Mouse (Mus musculus) hindbrain, embryonic 12.5 days (tissue): ENCODE measurements at regions not wholly inside any gene's neighbourhood (a gene's known extent, or its start where the extent isn't known, plus 50 kb on each side); places are given as distances from the start of the nearest gene placed in this dataset.

Experiments used
- ATAC-seq: fragments of 200-750 bp; cut with Nextera tagmentation; 2 replicates; pipeline ENCODE4 v1.8.0; 2017; ENCODE audit warnings: moderate TSS enrichment; ENCODE audit not compliant: low FRiP score
- H3K27ac ChIP-seq: fragments of 300-500 bp; sonication (generic); 2 replicates; pipeline ENCODE4 v1.5.1; 2016; ENCODE audit warnings: mild to moderate bottlenecking
- H3K27me3 ChIP-seq: fragments of 300-500 bp; sonication (generic); 2 replicates; pipeline ENCODE4 v1.6.1; 2016; ENCODE audit warnings: mild to moderate bottlenecking
- H3K36me3 ChIP-seq: fragments of 300-500 bp; sonication (generic); 2 replicates; pipeline ENCODE4 v1.6.1; 2016; ENCODE audit warnings: mild to moderate bottlenecking
- H3K4me1 ChIP-seq: fragments of 300-500 bp; sonication (generic); 2 replicates; pipeline ENCODE4 v1.6.1; 2016
- H3K4me2 ChIP-seq: fragments of 300-500 bp; sonication (generic); replicated peaks from 2 replicates; pipeline ENCODE4 v1.6.1; 2016; ENCODE audit warnings: mild to moderate bottlenecking
- H3K4me3 ChIP-seq: fragments of 300-500 bp; sonication (generic); 2 replicates; pipeline ENCODE4 v1.5.1; 2016; ENCODE audit warnings: mild to moderate bottlenecking
- H3K9ac ChIP-seq: fragments of 300-500 bp; sonication (generic); 2 replicates; pipeline ENCODE4 v1.6.1; 2016; ENCODE audit warnings: mild to moderate bottlenecking, moderate library complexity
- H3K9me3 ChIP-seq: fragments of 300-500 bp; sonication (generic); replicated peaks from 2 replicates; pipeline ENCODE4 v1.6.1; 2016; ENCODE audit warnings: mild to moderate bottlenecking
- WGBS: fragments of 180-500 bp; shearing (Covaris S2); methylation state at CpG from one replicate; pipeline ENCODE4 v1.1.7; 2016; 5-methylcytosine and 5-hydroxymethylcytosine counted together

DNA sequence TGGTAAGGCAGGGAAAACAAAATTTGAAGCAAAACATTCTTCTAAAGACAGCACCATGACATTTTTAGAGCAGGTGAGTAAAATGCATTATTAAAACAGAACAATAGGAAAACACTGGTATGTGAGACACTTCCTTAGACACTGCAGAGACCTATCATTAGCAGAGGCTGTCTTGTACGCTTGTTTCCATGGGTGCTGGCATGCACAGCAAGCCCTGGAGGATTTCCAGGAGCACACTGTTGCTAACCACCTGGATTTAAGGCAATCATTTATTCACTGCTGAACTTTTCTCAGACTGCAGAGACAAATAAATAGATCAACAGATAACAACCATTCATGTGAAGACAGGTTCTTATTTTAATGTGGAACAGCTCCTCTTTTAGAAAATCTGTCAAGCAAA lies 127.7 kb downstream of the Pros1 start:
- H3K4me2 ChIP-seq: no peak overlapping the region
- no peaks in the 10 kb centered on the region for H3K36me3 ChIP-seq
- H3K27ac ChIP-seq: no peak overlapping the region
- H3K9me3 ChIP-seq: no peaks in the 10 kb centered on the region
- WGBS: 65% methylated on average over 1 of the region's 1 CpGs
- no peak overlapping the region for H3K4me3 ChIP-seq
- H3K27me3 ChIP-seq: no peaks in the 10 kb centered on the region
- H3K9ac ChIP-seq: no peak overlapping the region
- no peaks in the 10 kb centered on the region for H3K4me1 ChIP-seq
- no peak for ATAC-seq

GRCm38 (mm10) chr16:62982558-62982957 lies 128.5 kb downstream of the Pros1 start:
- 82% methylated on average over 4 of the region's 4 CpGs for WGBS
- no peaks in the 10 kb centered on the region for H3K4me1 ChIP-seq
- H3K9ac ChIP-seq: no peak overlapping the region
- no peak overlapping the region for H3K4me2 ChIP-seq
- no peak for ATAC-seq
- H3K27me3 ChIP-seq: no peaks in the 10 kb centered on the region
- H3K27ac ChIP-seq: no peak overlapping the region
- H3K9me3 ChIP-seq: no peaks in the 10 kb centered on the region
- H3K36me3 ChIP-seq: no peaks in the 10 kb centered on the region
- H3K4me3 ChIP-seq: no peak overlapping the region

GRCm38 (mm10) chr16:62995555-62995954 lies 141.4 kb downstream of the Pros1 start:
- Histone ChIP-seq H3K4me3 (no peak overlapping the region), H3K27ac (no peak overlapping the region), H3K9me3 (no peaks in the 10 kb centered on the region), H3K9ac (no peak overlapping the region), H3K4me2 (no peak overlapping the region), H3K36me3 (no peaks in the 10 kb centered on the region), H3K27me3 (no peaks in the 10 kb centered on the region), H3K4me1 (no peaks in the 10 kb centered on the region)
- WGBS: 74% methylated on average over 3 of the region's 3 CpGs
- no peak for ATAC-seq

DNA sequence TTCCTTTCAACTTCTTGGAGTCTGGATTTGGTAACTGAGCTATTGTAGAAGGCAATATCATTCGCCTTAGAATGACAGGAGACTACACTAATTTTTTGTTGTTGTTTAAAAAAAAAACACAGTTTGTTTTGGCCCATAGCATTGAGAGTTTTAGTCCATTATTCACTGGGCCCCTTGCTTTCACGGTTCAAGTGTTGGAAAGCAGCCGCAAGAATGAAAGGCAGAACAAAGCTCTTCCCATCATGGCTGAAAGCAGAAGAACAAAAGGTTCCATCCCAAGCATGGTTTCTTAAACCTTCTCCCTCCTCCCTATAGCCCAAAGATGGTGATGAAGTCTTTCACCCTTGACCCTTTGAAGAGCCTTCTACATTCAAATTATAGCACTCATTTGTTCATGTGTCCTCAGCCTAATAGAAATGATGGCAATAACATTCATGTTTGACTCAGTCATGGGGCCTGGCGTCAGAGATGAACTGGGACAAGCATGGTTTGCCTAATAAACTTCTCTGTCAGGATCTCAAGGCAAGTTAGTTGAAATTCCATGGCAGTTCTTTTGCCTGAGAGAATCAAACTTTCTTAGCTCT lies 157.1 kb downstream of the Pros1 start:
- Histone ChIP-seq H3K4me2 (no peak overlapping the region), H3K4me3 (no peak overlapping the region), H3K9ac (no peak overlapping the region), H3K36me3 (no peaks in the 10 kb centered on the region), H3K27ac (no peak overlapping the region), H3K27me3 (no peaks in the 10 kb centered on the region), H3K9me3 (no peaks in the 10 kb centered on the region), H3K4me1 (no peaks in the 10 kb centered on the region)
- 35% methylated on average over 4 of the region's 4 CpGs for WGBS
- no peak for ATAC-seq

- Histone ChIP-seq H3K36me3 (no peaks in the 10 kb centered on the region), H3K4me3 (no peak overlapping the region), H3K4me1 (no peaks in the 10 kb centered on the region), H3K27me3 (no peaks in the 10 kb centered on the region), H3K9me3 (no peaks in the 10 kb centered on the region), H3K27ac (no peak overlapping the region), H3K4me2 (no peak overlapping the region), H3K9ac (no peak overlapping the region)
- 42% methylated on average over 7 of the region's 7 CpGs for WGBS
- no peak for ATAC-seq
These were observed 160.3 kb downstream of the Pros1 start for GRCm38 (mm10) chr16:63014453-63014852.

DNA sequence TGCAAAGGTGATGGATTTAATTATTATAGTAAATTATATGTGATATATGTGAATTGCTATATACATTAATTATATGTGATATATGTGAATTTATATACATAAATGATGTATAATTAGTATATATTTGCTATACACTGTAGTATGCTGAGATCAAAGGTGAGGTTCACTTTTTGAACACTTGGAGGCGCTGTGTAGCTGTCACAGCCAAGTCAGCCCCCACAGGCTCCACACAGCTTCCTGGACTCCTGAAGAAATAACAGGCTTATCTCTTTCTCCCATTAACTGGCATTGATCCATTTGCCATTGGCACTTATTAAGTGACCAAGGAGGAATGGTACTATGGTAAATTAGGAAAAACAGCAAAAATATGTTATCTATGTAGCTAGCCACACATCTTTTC lies 162.0 kb downstream of the Pros1 start:
- WGBS: 29% methylated on average over 1 of the region's 1 CpGs
- ATAC-seq: peak; percentile 73; the same call in 1 of the 2 replicates

GRCm38 (mm10) chr16:63016658-63017057 lies 162.6 kb downstream of the Pros1 start:
- no peak overlapping the region for H3K27ac ChIP-seq
- no peaks in the 10 kb centered on the region for H3K36me3 ChIP-seq
- no peaks in the 10 kb centered on the region for H3K4me1 ChIP-seq
- WGBS: 56% methylated on average over 2 of the region's 2 CpGs
- no peaks in the 10 kb centered on the region for H3K9me3 ChIP-seq
- H3K9ac ChIP-seq: no peak overlapping the region
- H3K4me3 ChIP-seq: no peak overlapping the region
- no peak overlapping the region for H3K4me2 ChIP-seq
- ATAC-seq: 0 out of 2 replicates have a peak, but pooled peaks have one; percentile 35
- H3K27me3 ChIP-seq: no peaks in the 10 kb centered on the region

More for the DNA sequence above, 162.0 kb downstream of the Pros1 start:
- Histone ChIP-seq H3K27me3 (no peaks in the 10 kb centered on the region), H3K9me3 (no peaks in the 10 kb centered on the region), H3K4me2 (no peak overlapping the region), H3K4me3 (no peak overlapping the region), H3K36me3 (no peaks in the 10 kb centered on the region), H3K9ac (no peak overlapping the region), H3K27ac (no peak overlapping the region), H3K4me1 (no peaks in the 10 kb centered on the region)

DNA sequence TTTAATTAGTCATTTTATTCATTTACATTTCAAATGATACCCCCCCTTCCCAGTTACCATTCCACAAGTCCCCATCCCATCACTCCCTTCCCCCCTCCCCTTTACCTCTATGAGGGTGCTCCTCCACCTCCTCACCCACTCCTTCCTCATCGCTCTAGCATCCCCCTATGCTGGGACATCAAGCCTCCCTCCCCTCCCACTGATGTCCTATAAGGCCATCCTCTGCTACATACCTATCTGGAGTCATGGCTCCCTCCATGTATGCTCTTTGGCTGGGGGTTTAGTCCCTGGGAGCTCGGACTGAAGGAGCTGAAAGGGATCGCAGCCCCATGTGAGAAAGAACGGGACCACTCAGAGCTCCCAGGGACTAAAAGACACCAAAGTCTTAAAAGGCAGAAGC lies 176.3 kb downstream of the Pros1 start:
- Histone ChIP-seq H3K4me1 (peaks cover 13% of the 10 kb centered on the region), H3K4me3 (no peak overlapping the region), H3K27ac (peak overlapping the region; percentile 35; the same call in 1 of the 2 replicates), H3K36me3 (no peaks in the 10 kb centered on the region), H3K27me3 (no peaks in the 10 kb centered on the region), H3K4me2 (no peak overlapping the region), H3K9me3 (no peaks in the 10 kb centered on the region), H3K9ac (no peak overlapping the region)
- 75% methylated on average over 4 of the region's 4 CpGs for WGBS
- ATAC-seq: 0 out of 2 replicates have a peak, but pooled peaks have one; percentile 35

DNA sequence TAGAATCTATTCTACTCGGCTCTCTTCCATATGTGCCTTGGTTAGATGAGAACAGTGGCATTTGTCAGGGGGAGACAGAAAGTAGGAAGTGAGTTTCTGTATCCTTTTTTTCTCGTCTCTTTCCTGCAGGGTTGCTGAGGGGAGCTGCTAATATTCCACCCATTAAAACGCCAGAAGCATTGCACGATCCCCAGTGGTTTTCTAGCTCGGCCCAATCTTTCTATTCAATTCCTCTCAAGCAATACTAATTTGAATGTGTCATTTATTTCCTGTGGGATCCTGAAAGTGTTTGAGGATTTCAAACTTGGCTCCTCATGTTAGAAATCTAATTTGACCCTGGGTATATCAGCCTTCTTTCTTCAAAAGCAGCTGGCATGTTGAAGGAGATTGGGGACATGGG lies 176.9 kb downstream of the Pros1 start:
- H3K4me3 ChIP-seq: no peak overlapping the region
- no peaks in the 10 kb centered on the region for H3K36me3 ChIP-seq
- H3K9me3 ChIP-seq: no peaks in the 10 kb centered on the region
- peaks cover 13% of the 10 kb centered on the region for H3K4me1 ChIP-seq
- no peak for ATAC-seq
- no peak overlapping the region for H3K9ac ChIP-seq
- 20% methylated on average over 5 of the region's 5 CpGs for WGBS
- H3K27ac ChIP-seq: no peak overlapping the region
- no peaks in the 10 kb centered on the region for H3K27me3 ChIP-seq
- H3K4me2 ChIP-seq: 0 out of 2 replicates have a peak overlapping the region, but pooled peaks have one; percentile 11

DNA sequence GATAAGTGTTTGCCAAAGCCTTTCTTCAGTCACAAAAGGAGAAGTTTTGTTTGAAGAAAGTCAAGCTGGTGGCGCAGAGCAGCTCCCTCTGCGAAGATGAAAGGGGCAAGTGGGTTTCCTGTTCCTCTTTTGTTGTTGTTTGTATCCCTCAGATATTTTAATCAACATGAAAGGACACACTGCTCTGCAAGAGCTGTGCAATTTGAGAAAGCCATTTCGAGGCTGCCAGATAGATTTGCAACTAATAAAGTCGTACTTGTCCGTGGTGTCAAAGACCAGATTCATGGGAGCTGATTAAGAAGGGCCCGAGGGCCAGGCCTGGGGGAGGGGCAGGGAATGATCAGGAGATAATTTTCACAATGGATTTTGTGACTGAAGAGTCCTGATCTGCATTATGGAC lies 177.7 kb downstream of the Pros1 start:
- H3K4me2 ChIP-seq: no peak overlapping the region
- no peak overlapping the region for H3K4me3 ChIP-seq
- peaks cover 13% of the 10 kb centered on the region for H3K4me1 ChIP-seq
- ATAC-seq: no peak
- no peaks in the 10 kb centered on the region for H3K9me3 ChIP-seq
- no peaks in the 10 kb centered on the region for H3K27me3 ChIP-seq
- no peaks in the 10 kb centered on the region for H3K36me3 ChIP-seq
- WGBS: 25% methylated on average over 6 of the region's 6 CpGs
- H3K27ac ChIP-seq: no peak overlapping the region
- H3K9ac ChIP-seq: no peak overlapping the region

DNA sequence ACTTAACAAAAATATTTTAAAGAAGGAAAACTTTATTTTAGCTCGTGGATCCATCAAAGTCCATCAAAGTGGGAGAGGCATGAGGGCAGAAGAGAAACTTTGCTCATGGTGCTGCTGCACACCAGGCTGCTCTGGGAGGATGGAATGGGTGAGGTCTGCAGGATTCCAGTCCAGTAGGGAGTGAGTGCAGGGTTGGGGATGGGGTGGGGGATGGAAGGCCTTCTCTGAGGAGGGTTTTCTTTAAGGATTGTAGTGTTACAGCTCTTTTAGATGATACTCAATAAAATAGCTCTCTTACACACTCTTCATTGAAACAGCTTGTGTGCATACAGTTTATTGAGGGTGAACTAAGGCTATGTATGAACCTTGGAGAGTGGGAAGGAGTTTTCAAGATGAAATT lies 195.0 kb downstream of the Pros1 start:
- Histone ChIP-seq H3K4me3 (no peak overlapping the region), H3K27me3 (no peaks in the 10 kb centered on the region), H3K9ac (no peak overlapping the region), H3K4me1 (no peaks in the 10 kb centered on the region), H3K9me3 (no peaks in the 10 kb centered on the region), H3K36me3 (no peaks in the 10 kb centered on the region), H3K4me2 (no peak overlapping the region), H3K27ac (no peak overlapping the region)
- WGBS: 79% methylated on average over 1 of the region's 1 CpGs
- no peak for ATAC-seq

GRCm38 (mm10) chr16:63062883-63063282 lies 208.8 kb downstream of the Pros1 start:
- no peak overlapping the region for H3K4me2 ChIP-seq
- H3K36me3 ChIP-seq: no peaks in the 10 kb centered on the region
- H3K9me3 ChIP-seq: no peaks in the 10 kb centered on the region
- H3K4me1 ChIP-seq: no peaks in the 10 kb centered on the region
- no peak overlapping the region for H3K27ac ChIP-seq
- H3K4me3 ChIP-seq: no peak overlapping the region
- no peak overlapping the region for H3K9ac ChIP-seq
- no peak for ATAC-seq
- no peaks in the 10 kb centered on the region for H3K27me3 ChIP-seq

GRCm38 (mm10) chr16:63069987-63070386 lies 215.9 kb downstream of the Pros1 start:
- Histone ChIP-seq H3K9me3 (no peaks in the 10 kb centered on the region), H3K4me1 (no peaks in the 10 kb centered on the region), H3K36me3 (no peaks in the 10 kb centered on the region), H3K4me2 (no peak overlapping the region), H3K4me3 (no peak overlapping the region), H3K27ac (no peak overlapping the region), H3K9ac (no peak overlapping the region), H3K27me3 (no peaks in the 10 kb centered on the region)
- WGBS: 91% methylated on average over 2 of the region's 2 CpGs
- ATAC-seq: no peak
